Mouse (Mus musculus): ENCODE measurements around the gene Serpina3c. TPM values are rescaled to one million over a fixed set of nuclear protein-coding genes. Genes with fewer than 3 reads are reported as not detected.
"Not testable (repeated sequence)": the region's sequence is repeated elsewhere in the genome, so short reads cannot be mapped to it uniquely, and the experiment has no call there.

Gene Serpina3c
- polyA plus RNA-seq, 1 experiment from 2014 or later, result 0.06 TPM

DNA sequence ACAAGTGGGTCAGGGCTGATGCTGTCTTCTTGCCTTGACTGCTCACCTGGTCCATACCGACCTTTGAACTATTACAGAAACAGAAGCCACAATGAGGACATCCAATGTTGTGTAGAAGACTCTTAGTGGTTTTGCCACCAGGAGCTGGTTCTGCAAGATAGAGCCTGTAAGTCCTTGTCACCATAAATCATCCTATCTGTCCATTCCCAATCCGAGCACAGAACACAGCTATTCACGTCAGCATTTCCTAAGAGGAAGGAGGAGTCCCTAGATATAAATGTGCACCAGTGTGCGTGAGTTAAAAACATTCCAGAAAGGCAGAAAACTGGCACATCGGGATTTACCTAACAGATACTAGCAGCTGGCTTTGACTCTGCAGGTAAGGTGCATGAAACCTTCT is 26.0 kb downstream of the Serpina3c start, which contains the start of gene Serpina3b:
TSS of gene Serpina3b (plus strand) at position 301 of the 400 bp plus-strand sequence.
- H3K27ac ChIP-seq (ENCODE audit: low read length), result no peak within 1 kb of the TSS
- H3K9me3 ChIP-seq (ENCODE audit: control insufficient read depth, low read length), result no peaks in the 10 kb centered on the region
- H3K27me3 ChIP-seq (replicated peaks; ENCODE audit: control insufficient read depth, insufficient read depth, low read length), result no peaks in the 10 kb centered on the region
- no peak within 1 kb of the TSS for H3K4me2 ChIP-seq (ENCODE audit: low read depth, low read length)
- ATAC-seq, result no peak
- H3K36me3 ChIP-seq (ENCODE audit: control insufficient read depth, insufficient read depth, low read length), result no peaks in the 10 kb centered on the region
- H3K4me3 ChIP-seq (ENCODE audit: low read length), result no peak within 1 kb of the TSS
- no peaks in the 10 kb centered on the region for H3K4me1 ChIP-seq (ENCODE audit: control insufficient read depth, insufficient read depth, low read length)
- H3K9ac ChIP-seq (ENCODE audit: low read depth, low read length), result no peak within 1 kb of the TSS
- 74% methylated on average over 5 of the region's 5 CpGs for WGBS

GRCm38 (mm10) chr12:104125021-104125560 is 28.6 kb downstream of the Serpina3c start:
- Histone ChIP-seq H3K9ac (ENCODE audit: low read depth, low read length) (no peak overlapping the region), H3K27me3 (replicated peaks; ENCODE audit: control insufficient read depth, insufficient read depth, low read length) (no peaks in the 10 kb centered on the region), H3K36me3 (ENCODE audit: control insufficient read depth, insufficient read depth, low read length) (no peaks in the 10 kb centered on the region), H3K4me2 (ENCODE audit: low read depth, low read length) (no peak overlapping the region), H3K4me1 (ENCODE audit: control insufficient read depth, insufficient read depth, low read length) (no peaks in the 10 kb centered on the region), H3K4me3 (ENCODE audit: low read length) (no peak overlapping the region), H3K27ac (ENCODE audit: low read length) (no peak overlapping the region), H3K9me3 (ENCODE audit: control insufficient read depth, low read length) (no peaks in the 10 kb centered on the region)
- WGBS, result 75% methylated on average over 5 of the region's 5 CpGs
- no peak for ATAC-seq

GRCm38 (mm10) chr12:104123996-104124395 is 29.7 kb downstream of the Serpina3c start:
- Histone ChIP-seq H3K9ac (ENCODE audit: low read depth, low read length) (no peak overlapping the region), H3K36me3 (ENCODE audit: control insufficient read depth, insufficient read depth, low read length) (no peaks in the 10 kb centered on the region), H3K4me3 (ENCODE audit: low read length) (no peak overlapping the region), H3K27ac (ENCODE audit: low read length) (no peak overlapping the region), H3K4me1 (ENCODE audit: control insufficient read depth, insufficient read depth, low read length) (no peaks in the 10 kb centered on the region), H3K4me2 (ENCODE audit: low read depth, low read length) (no peak overlapping the region), H3K9me3 (ENCODE audit: control insufficient read depth, low read length) (no peaks in the 10 kb centered on the region), H3K27me3 (replicated peaks; ENCODE audit: control insufficient read depth, insufficient read depth, low read length) (no peaks in the 10 kb centered on the region)
- ATAC-seq, result no peak
- WGBS, result 91% methylated on average over 2 of the region's 2 CpGs

GRCm38 (mm10) chr12:104123097-104123496 is 30.6 kb downstream of the Serpina3c start:
- no peaks in the 10 kb centered on the region for H3K4me1 ChIP-seq (ENCODE audit: control insufficient read depth, insufficient read depth, low read length)
- 81% methylated on average over 1 of the region's 1 CpGs for WGBS
- no peaks in the 10 kb centered on the region for H3K36me3 ChIP-seq (ENCODE audit: control insufficient read depth, insufficient read depth, low read length)
- H3K27ac ChIP-seq (ENCODE audit: low read length), result no peak overlapping the region
- H3K9ac ChIP-seq (ENCODE audit: low read depth, low read length), result no peak overlapping the region
- H3K9me3 ChIP-seq (ENCODE audit: control insufficient read depth, low read length), result no peaks in the 10 kb centered on the region
- no peak overlapping the region for H3K4me3 ChIP-seq (ENCODE audit: low read length)
- ATAC-seq, result no peak
- H3K27me3 ChIP-seq (replicated peaks; ENCODE audit: control insufficient read depth, insufficient read depth, low read length), result no peaks in the 10 kb centered on the region
- H3K4me2 ChIP-seq (ENCODE audit: low read depth, low read length), result no peak overlapping the region

DNA sequence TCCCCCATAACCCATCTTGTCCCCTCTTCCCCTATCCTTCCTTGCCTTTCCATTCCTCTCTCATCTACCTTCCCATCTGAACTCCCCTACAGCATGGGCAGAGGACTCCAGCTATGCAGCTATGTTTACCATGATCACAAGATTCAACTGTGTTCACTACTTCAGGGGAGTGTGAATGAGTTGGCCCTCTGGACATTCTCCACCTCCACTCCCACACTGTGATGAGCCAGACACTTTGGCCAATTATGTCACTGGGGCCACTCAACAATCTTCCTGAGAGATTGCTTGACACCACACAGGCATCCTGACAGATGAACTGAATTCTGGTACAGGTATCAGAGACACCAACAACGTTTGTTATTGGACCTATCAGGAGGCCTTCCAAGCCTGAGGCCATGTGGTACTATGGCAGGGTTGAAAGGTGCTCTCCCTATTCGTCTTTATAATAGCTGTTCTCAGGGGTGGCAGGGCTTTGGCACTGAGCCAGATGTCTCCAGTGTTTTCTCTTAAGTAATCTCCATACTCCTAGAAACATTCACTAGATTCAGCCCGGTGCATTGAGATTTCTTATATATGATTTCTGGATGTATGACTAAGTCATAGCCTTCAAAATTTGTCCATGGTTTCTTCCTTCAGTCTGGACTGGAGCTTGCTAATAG is 38.6 kb downstream of the Serpina3c start:
- no peak overlapping the region for H3K9ac ChIP-seq (ENCODE audit: low read depth, low read length)
- no peaks in the 10 kb centered on the region for H3K4me1 ChIP-seq (ENCODE audit: control insufficient read depth, insufficient read depth, low read length)
- no peak overlapping the region for H3K27ac ChIP-seq (ENCODE audit: low read length)
- 37% methylated on average over 3 of the region's 3 CpGs for WGBS
- H3K4me2 ChIP-seq (ENCODE audit: low read depth, low read length), result no peak overlapping the region
- H3K36me3 ChIP-seq (ENCODE audit: control insufficient read depth, insufficient read depth, low read length), result no peaks in the 10 kb centered on the region
- no peaks in the 10 kb centered on the region for H3K9me3 ChIP-seq (ENCODE audit: control insufficient read depth, low read length)
- H3K4me3 ChIP-seq (ENCODE audit: low read length), result no peak overlapping the region
- ATAC-seq, result peak; percentile 33; the same call in 1 of the 2 replicates
- no peaks in the 10 kb centered on the region for H3K27me3 ChIP-seq (replicated peaks; ENCODE audit: control insufficient read depth, insufficient read depth, low read length)

- H3K9ac ChIP-seq (ENCODE audit: low read depth, low read length); H3K27me3 ChIP-seq (replicated peaks; ENCODE audit: control insufficient read depth, insufficient read depth, low read length); H3K9me3 ChIP-seq (ENCODE audit: control insufficient read depth, low read length); H3K4me2 ChIP-seq (ENCODE audit: low read depth, low read length); H3K36me3 ChIP-seq (ENCODE audit: control insufficient read depth, insufficient read depth, low read length); H3K4me1 ChIP-seq (ENCODE audit: control insufficient read depth, insufficient read depth, low read length); H3K27ac ChIP-seq (ENCODE audit: low read length); ATAC-seq; H3K4me3 ChIP-seq (ENCODE audit: low read length): not testable (repeated sequence)
- WGBS, result 87% methylated on average over 11 of the region's 11 CpGs
Measured at GRCm38 (mm10) chr12:104112333-104112732, 41.3 kb downstream of the Serpina3c start, which contains the start of gene Serpina3a. TSS of gene Serpina3a (plus strand) at chr12:104112724.

- WGBS, result 73% methylated on average over 2 of the region's 2 CpGs
Measured at GRCm38 (mm10) chr12:104108507-104108906, 45.2 kb downstream of the Serpina3c start.

DNA sequence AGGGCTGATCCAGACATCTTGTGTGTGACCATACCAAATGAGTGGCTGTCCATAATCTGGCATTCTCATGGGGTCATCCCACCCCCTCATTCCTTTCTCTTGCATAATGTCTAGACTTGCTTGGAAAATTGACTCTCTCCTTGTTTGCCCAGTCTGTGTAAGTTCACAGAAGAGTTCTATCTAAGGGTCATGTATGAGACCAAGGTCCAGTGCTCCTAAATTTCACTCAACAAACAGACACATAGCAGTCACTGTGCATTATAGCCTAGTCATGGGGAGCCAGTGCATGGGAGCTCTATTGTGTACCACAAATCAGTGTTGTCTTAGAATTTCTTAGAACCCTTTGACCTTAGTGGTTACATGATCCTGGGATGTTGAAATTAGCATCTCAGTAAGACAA is 46.8 kb downstream of the Serpina3c start:
- H3K4me3 ChIP-seq (ENCODE audit: low read length), result no peak overlapping the region
- no peaks in the 10 kb centered on the region for H3K36me3 ChIP-seq (ENCODE audit: control insufficient read depth, insufficient read depth, low read length)
- no peaks in the 10 kb centered on the region for H3K4me1 ChIP-seq (ENCODE audit: control insufficient read depth, insufficient read depth, low read length)
- no peak overlapping the region for H3K9ac ChIP-seq (ENCODE audit: low read depth, low read length)
- H3K9me3 ChIP-seq (ENCODE audit: control insufficient read depth, low read length), result no peaks in the 10 kb centered on the region
- no peak overlapping the region for H3K4me2 ChIP-seq (ENCODE audit: low read depth, low read length)
- ATAC-seq, result no peak
- H3K27me3 ChIP-seq (replicated peaks; ENCODE audit: control insufficient read depth, insufficient read depth, low read length), result 0 out of 2 replicates have a peak, but pooled peaks cover 2% of the 10 kb centered on the region
- H3K27ac ChIP-seq (ENCODE audit: low read length), result no peak overlapping the region

More at GRCm38 (mm10) chr12:104108507-104108906, 45.2 kb downstream of the Serpina3c start:
- H3K27me3 ChIP-seq (replicated peaks; ENCODE audit: control insufficient read depth, insufficient read depth, low read length), result 0 out of 2 replicates have a peak, but pooled peaks cover 2% of the 10 kb centered on the region
- H3K27ac ChIP-seq (ENCODE audit: low read length), result no peak overlapping the region
- no peak overlapping the region for H3K9ac ChIP-seq (ENCODE audit: low read depth, low read length)
- H3K9me3 ChIP-seq (ENCODE audit: control insufficient read depth, low read length), result no peaks in the 10 kb centered on the region
- no peak for ATAC-seq
- no peaks in the 10 kb centered on the region for H3K36me3 ChIP-seq (ENCODE audit: control insufficient read depth, insufficient read depth, low read length)
- no peaks in the 10 kb centered on the region for H3K4me1 ChIP-seq (ENCODE audit: control insufficient read depth, insufficient read depth, low read length)
- no peak overlapping the region for H3K4me2 ChIP-seq (ENCODE audit: low read depth, low read length)
- H3K4me3 ChIP-seq (ENCODE audit: low read length), result no peak overlapping the region

DNA sequence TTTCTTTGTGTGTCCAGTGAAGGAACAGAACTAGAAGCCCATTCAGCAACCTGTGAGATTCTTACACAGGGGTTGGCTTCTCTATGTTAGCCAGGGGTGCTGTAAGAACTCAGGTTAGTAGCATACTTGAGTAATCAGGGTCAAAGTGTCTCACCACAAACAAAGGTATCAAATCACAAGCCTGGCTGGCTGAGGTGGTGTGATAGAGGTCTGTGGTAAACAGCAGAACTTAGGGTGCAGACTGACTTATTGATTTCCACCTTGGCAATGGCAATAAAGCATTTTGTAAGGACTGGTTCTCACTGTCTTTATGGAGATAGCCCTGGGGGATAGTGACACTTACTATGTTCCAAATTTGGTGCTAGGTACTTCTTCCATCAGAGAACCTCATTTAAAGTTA is 47.8 kb downstream of the Serpina3c start:
- Histone ChIP-seq H3K4me1 (ENCODE audit: control insufficient read depth, insufficient read depth, low read length) (no peaks in the 10 kb centered on the region), H3K4me3 (ENCODE audit: low read length) (no peak overlapping the region), H3K27me3 (replicated peaks; ENCODE audit: control insufficient read depth, insufficient read depth, low read length) (0 out of 2 replicates have a peak, but pooled peaks cover 2% of the 10 kb centered on the region), H3K36me3 (ENCODE audit: control insufficient read depth, insufficient read depth, low read length) (no peaks in the 10 kb centered on the region), H3K9me3 (ENCODE audit: control insufficient read depth, low read length) (no peaks in the 10 kb centered on the region), H3K9ac (ENCODE audit: low read depth, low read length) (no peak overlapping the region), H3K27ac (ENCODE audit: low read length) (no peak overlapping the region), H3K4me2 (ENCODE audit: low read depth, low read length) (no peak overlapping the region)
- ATAC-seq, result no peak
